ENCODE assay signal across 15 mouse cellular contexts in genomic region chr13:101624179-101624581, GRCm38 (mm10).
DNase-seq lines count a peak whose midpoint lies in the region; ATAC-seq lines count a peak whose summit lies in the region.
"Had no signal": no experiment of that assay in that cellular context is flagged by ENCODE, and none has a peak within 500 bp of the region (broad histone marks: within the 10 kb centered on the region; RNA-seq: fewer than 3 reads in every experiment).

No protein-coding gene starts in this region.

- no peak for DNase-seq in hindbrain, embryonic 11.5 days (ENCODE audit: low spot score)
- DNase-seq in neural tube, embryonic 10.5 days (ENCODE audit: extremely low spot score, low spot score), result no peak
- peak; percentile 33 for DNase-seq in kidney, adult 9 months
- DNase-seq in heart, adult 18-20 months, result no peak
- DNase-seq in cerebellum, postnatal 10 days, result no peak
- DNase-seq: cerebellum, adult 11-12 months; cerebellum, postnatal 36 days; liver; liver, postnatal 0 days; thymus, postnatal 36 days had no signal

- no peaks in the 10 kb centered on the region for H3K27me3 ChIP-seq in hindbrain, embryonic 11.5 days (ENCODE audit: control insufficient read depth, insufficient read depth, low read length)
- no peaks in the 10 kb centered on the region for H3K27me3 ChIP-seq in hindbrain, embryonic 16.5 days (replicated peaks; ENCODE audit: control insufficient read depth, insufficient read depth, low read length)
- no peaks in the 10 kb centered on the region for H3K27me3 ChIP-seq in neural tube, embryonic 13.5 days
- H3K27me3 ChIP-seq in neural tube, embryonic 15.5 days (replicated peaks), result no peaks in the 10 kb centered on the region
- H3K27me3 ChIP-seq: embryonic facial prominence, embryonic 13.5 days; heart, embryonic 15.5 days had no signal

- WGBS in hindbrain, embryonic 11.5 days, result 28% methylated on average over 5 of the region's 5 CpGs
- WGBS in hindbrain, embryonic 16.5 days, result 23% methylated on average over 5 of the region's 5 CpGs
- 21% methylated on average over 5 of the region's 5 CpGs for WGBS in neural tube, embryonic 13.5 days
- 21% methylated on average over 5 of the region's 5 CpGs for WGBS in neural tube, embryonic 15.5 days

- H3K4me2 ChIP-seq in hindbrain, embryonic 11.5 days (replicated peaks; ENCODE audit: low read depth, low read length), result no peak overlapping the region
- H3K4me2 ChIP-seq in hindbrain, embryonic 16.5 days (ENCODE audit: low read length), result no peak overlapping the region
- no peak overlapping the region for H3K4me2 ChIP-seq in neural tube, embryonic 13.5 days
- no peak overlapping the region for H3K4me2 ChIP-seq in neural tube, embryonic 15.5 days
- H3K4me2 ChIP-seq: embryonic facial prominence, embryonic 13.5 days; heart, embryonic 15.5 days had no signal

- H3K9me3 ChIP-seq in hindbrain, embryonic 11.5 days (ENCODE audit: control insufficient read depth, low read length), result no peaks in the 10 kb centered on the region
- no peaks in the 10 kb centered on the region for H3K9me3 ChIP-seq in hindbrain, embryonic 16.5 days (ENCODE audit: control insufficient read depth, low read length)
- no peaks in the 10 kb centered on the region for H3K9me3 ChIP-seq in neural tube, embryonic 13.5 days
- H3K9me3 ChIP-seq in neural tube, embryonic 15.5 days (replicated peaks), result no peaks in the 10 kb centered on the region
- H3K9me3 ChIP-seq: embryonic facial prominence, embryonic 13.5 days; heart, embryonic 15.5 days had no signal

- H3K36me3 ChIP-seq in hindbrain, embryonic 11.5 days (ENCODE audit: control insufficient read depth, insufficient read depth, low read length), result no peaks in the 10 kb centered on the region
- no peaks in the 10 kb centered on the region for H3K36me3 ChIP-seq in hindbrain, embryonic 16.5 days (ENCODE audit: control insufficient read depth, insufficient read depth, low read length)
- no peaks in the 10 kb centered on the region for H3K36me3 ChIP-seq in neural tube, embryonic 13.5 days
- no peaks in the 10 kb centered on the region for H3K36me3 ChIP-seq in neural tube, embryonic 15.5 days
- H3K36me3 ChIP-seq: embryonic facial prominence, embryonic 13.5 days; heart, embryonic 15.5 days had no signal

- H3K4me1 ChIP-seq in hindbrain, embryonic 11.5 days (replicated peaks; ENCODE audit: control insufficient read depth, insufficient read depth, low read length), result no peaks in the 10 kb centered on the region
- H3K4me1 ChIP-seq in hindbrain, embryonic 16.5 days (ENCODE audit: control insufficient read depth, insufficient read depth, low read depth, low read length), result no peaks in the 10 kb centered on the region
- peaks cover 11% of the 10 kb centered on the region for H3K4me1 ChIP-seq in neural tube, embryonic 13.5 days (replicated peaks)
- H3K4me1 ChIP-seq in neural tube, embryonic 15.5 days, result no peaks in the 10 kb centered on the region
- H3K4me1 ChIP-seq: heart, embryonic 15.5 days had no signal

- no peak overlapping the region for H3K4me3 ChIP-seq in hindbrain, embryonic 11.5 days (ENCODE audit: low read depth, low read length)
- no peak overlapping the region for H3K4me3 ChIP-seq in hindbrain, embryonic 16.5 days (ENCODE audit: low read length)
- H3K4me3 ChIP-seq in neural tube, embryonic 13.5 days, result no peak overlapping the region
- H3K4me3 ChIP-seq in neural tube, embryonic 15.5 days (replicated peaks), result no peak overlapping the region
- H3K4me3 ChIP-seq: embryonic facial prominence, embryonic 13.5 days; heart, embryonic 15.5 days had no signal

- no peak overlapping the region for H3K27ac ChIP-seq in hindbrain, embryonic 11.5 days (ENCODE audit: low read depth, low read length)
- no peak overlapping the region for H3K27ac ChIP-seq in hindbrain, embryonic 16.5 days (ENCODE audit: low read depth, low read length)
- 0 out of 2 replicates have a peak overlapping the region, but pooled peaks have one; percentile 33 for H3K27ac ChIP-seq in neural tube, embryonic 13.5 days (replicated peaks)
- H3K27ac ChIP-seq in neural tube, embryonic 15.5 days (replicated peaks), result 0 out of 2 replicates have a peak overlapping the region, but pooled peaks have one; percentile 11
- H3K27ac ChIP-seq: embryonic facial prominence, embryonic 13.5 days; heart, embryonic 15.5 days had no signal

- ATAC-seq in hindbrain, embryonic 11.5 days (ENCODE audit: low FRiP score), result 0 out of 2 replicates have a peak, but pooled peaks have one; percentile 19
- no peak for ATAC-seq in hindbrain, embryonic 16.5 days
- ATAC-seq in neural tube, embryonic 13.5 days (ENCODE audit: low read depth), result peak; percentile 43; the same call in 1 of the 2 replicates
- peak; percentile 69; the same call in 1 of the 2 replicates for ATAC-seq in neural tube, embryonic 15.5 days (ENCODE audit: low FRiP score)
- ATAC-seq: liver, postnatal 0 days had no signal

- no peak overlapping the region for H3K9ac ChIP-seq in hindbrain, embryonic 11.5 days (ENCODE audit: low read depth, low read length)
- H3K9ac ChIP-seq in hindbrain, embryonic 16.5 days (ENCODE audit: low read depth, low read length), result no peak overlapping the region
- no peak overlapping the region for H3K9ac ChIP-seq in neural tube, embryonic 13.5 days
- no peak overlapping the region for H3K9ac ChIP-seq in neural tube, embryonic 15.5 days (replicated peaks)
- H3K9ac ChIP-seq: embryonic facial prominence, embryonic 13.5 days; heart, embryonic 15.5 days; liver, postnatal 0 days had no signal

Comparison
In these comparisons a context has a peak if more than half of its experiments do, and no peak if none do; other contexts are left out.
1. H3K27ac ChIP-seq: peak in neural tube, embryonic 13.5 days (single experiment) and neural tube, embryonic 15.5 days (single experiment); none in hindbrain, embryonic 11.5 days (single experiment) and hindbrain, embryonic 16.5 days (single experiment).